Mouse (Mus musculus) embryo, embryonic 10.5 days (tissue): ENCODE measurements around the gene Ralgps1.

Source experiments
- DNase-seq: peaks from one replicate; pipeline ENCODE4 v3.0.0-alpha.2; 2015; ENCODE audit warnings: low spot score

Ralgps1 gene

DNA sequence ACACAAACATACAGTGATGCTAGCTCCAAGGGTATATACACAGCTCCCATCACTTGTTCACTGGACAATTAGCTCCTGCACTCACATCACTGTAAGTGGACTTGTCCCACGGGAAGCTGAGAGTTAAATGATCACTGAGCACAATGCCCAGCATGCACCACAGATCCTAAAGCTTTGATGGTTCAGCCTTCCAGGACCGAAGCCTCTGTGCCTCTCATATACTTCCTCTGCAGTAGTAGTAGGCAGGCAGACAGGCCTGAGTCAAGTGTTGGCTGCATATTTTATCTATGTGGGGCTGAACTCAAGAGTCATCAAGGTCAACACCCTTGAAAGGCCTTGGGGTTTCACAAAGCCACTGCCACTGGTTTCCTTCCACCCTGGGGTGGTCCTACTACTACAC, 49.6 kb downstream of the Ralgps1 start:
- no peak for DNase-seq

DNA sequence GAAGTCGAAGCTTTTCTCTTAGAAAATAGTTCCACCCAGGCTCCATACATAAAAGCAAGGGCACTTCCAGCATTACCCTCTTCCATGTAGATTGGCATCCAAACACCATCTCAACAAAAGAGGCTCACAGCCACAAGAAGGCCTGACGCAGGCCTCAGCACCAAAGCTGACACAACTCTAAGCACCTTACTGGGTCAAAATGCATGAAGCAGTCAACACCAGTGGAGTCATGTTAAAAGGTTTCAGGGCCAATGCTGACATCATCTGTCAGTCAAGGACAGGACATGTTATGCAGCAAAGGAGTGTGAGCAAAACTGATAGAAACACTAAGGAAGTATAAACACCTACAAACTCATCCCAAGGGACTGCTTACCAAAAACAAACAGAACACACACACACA, 50.3 kb downstream of the Ralgps1 start:
- no peak for DNase-seq

DNA sequence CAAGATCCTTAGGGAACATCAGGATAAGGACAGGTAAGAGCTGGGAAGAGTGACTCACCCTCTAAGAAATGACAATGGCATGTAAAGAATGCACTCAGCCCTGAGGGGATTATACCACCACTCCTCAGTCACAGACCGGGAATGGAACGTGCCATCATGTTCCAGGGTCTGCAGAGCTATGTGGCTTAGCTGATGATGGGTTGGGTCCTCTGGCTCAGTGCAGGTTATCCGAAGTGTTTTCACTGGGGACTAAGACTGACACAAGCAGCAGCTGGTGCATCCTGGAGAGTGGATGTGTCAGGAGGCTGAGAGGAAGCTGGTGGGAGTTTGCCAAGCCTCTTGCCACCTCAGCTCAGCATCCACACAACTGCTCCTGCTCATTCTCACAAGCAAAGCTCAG, 50.7 kb downstream of the Ralgps1 start:
- no peak for DNase-seq

DNA sequence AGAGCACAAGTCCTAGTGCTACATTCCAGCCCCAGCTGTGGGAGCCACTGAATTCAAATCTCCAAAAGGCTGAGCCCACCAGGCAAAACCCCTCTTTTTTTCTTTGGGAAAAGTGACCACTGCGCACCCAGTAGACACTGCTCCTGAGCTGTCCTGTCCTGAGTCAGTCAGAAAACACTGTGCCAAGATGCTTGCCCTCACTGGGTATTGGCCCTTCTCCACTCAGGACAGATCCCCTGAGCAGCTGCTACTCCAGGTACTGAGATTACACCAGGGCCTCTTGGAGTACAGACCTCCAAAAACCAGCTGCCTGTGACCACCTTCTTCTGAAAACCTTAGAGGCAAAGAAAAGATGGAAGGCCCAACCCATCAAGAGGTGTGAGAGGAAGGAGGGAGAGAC, 51.4 kb downstream of the Ralgps1 start:
- DNase-seq: no peak

DNA sequence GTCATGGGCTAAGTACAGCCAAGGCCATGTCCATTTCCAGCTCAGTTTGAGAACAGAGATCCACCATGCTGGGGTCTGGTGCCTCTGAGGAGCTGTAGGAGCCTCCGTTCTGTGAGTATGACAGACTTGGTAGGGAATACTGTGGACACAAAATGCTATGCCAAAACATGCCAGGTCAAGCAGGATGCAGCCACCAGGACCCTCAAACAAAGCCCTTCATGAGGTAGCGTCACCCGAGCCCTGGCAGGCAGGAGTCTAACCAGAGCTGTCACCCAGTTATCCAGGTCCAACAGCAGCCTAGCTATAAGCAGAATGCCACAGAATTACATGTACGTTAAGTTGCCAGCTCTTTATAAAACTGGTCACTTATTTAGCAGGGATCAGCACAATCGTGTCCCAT, 51.8 kb downstream of the Ralgps1 start:
- no peak for DNase-seq

DNA sequence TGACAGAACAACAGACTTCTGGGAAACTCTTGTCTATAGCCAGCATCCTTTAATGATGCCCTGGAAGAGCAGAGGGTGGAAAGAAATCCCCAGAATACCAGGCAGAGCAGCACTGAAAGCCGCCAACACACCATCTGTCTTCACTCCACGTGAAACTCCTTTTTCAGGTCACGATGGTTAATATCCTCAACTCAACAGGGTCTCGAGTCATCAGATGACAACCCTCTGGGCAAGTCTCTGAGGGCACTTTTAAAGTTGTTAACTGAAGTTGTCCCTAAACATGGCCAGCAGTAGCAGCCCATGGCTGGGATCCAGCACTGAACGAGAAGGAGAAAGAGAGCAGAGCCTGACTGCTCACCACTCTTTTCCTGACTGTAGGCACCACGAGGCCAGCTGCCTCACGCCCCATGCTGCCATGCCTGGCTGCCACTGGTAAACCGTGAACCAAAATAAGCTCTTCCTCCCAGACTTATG, 52.8 kb downstream of the Ralgps1 start:
- DNase-seq: no peak

DNA sequence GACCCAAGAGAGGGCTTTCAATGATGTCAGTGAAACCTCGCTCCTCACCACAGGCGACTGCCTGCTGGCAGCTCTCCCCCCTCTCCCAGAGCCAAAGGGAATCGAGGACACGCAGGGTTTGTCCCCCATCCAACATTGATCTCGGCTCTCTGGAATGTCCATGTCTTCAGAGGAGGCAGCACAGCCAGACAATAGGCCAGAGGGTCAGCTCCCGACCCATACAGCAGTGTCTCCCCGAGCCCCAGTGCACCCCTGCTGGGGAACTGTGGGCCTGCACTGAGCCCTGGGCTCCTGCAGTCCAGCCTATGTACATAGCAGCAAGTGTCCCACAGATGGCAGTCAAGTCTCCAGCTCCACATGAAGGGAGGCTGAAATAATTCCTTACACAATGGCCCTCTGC, 54.8 kb downstream of the Ralgps1 start:
- DNase-seq: peak; percentile 86

DNA sequence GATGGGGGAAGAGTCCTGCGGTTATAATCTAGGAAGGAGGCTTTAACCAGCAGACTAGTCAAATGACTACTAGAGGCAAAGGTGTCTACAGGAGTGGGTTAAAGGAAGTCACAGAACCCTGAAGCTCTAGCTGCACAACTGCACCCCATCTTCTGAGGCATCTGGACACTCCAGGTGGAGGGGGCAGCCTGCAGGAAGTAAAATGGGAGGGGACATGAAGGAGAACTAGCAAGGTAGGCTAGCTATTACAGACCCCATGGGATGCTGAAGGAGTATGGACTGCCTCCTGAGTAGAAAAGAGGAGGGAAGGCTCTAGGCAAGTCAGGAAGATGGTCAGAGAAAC, 55.3 kb downstream of the Ralgps1 start:
- DNase-seq: no peak

DNA sequence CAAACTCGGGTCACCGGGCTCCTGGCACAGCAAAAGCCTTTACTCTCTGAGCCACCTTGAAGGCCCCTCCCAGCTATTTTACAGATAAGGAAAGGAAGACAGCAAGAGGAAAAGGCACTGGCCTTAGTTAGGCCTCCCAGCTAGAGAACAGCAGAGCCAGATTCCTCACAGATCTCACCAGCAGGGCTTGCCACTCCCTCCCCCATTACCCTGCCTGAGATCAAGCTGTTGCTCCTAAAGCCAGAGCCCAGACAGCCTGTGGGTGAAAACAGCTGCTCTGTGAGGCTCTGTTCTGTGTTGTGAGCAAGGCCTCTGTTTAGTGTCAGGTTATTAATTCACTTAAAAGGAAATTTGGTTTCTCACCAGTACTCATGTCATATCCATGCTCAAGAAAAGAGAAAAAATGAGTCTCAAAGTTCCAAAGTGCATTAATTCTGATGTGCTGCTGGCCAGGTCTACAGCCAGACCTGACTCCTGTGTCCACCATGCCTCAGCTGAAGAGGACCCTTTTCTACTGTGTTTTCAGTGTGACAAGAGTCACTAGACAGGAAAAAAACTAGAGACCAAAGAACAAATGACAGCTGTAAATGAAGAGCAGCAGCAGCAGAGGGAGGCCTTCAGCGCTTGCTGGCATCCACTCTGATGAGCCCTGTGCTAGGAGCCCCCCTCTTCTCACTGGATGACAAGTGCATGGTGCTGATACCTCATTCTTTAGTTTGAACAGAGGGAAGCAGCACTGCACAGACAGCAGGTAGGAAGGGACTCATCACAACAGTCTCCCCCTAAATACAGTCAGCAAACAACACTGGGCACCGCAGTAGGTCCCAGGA, 55.8 kb downstream of the Ralgps1 start:
- DNase-seq: no peak

DNA sequence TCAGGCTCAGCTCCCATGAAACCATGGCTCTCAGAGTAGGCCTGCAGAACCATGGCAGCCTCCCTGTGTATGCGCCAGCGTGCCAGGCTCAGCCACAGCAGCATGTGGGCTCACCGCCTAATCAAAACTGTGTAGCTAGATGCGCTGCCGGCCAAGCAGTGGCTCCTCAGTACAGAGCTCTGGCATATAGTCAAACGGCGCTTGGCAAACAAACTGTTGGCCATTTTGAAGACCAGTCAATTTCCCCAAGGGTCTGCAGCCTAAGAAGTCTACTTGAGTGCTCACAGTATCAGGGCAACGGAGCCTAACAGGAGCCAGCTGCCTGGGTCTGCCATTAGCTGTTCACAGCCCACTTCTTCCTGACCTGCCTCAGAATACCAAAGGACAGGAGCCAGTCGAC, 61.9 kb downstream of the Ralgps1 start:
- no peak for DNase-seq

DNA sequence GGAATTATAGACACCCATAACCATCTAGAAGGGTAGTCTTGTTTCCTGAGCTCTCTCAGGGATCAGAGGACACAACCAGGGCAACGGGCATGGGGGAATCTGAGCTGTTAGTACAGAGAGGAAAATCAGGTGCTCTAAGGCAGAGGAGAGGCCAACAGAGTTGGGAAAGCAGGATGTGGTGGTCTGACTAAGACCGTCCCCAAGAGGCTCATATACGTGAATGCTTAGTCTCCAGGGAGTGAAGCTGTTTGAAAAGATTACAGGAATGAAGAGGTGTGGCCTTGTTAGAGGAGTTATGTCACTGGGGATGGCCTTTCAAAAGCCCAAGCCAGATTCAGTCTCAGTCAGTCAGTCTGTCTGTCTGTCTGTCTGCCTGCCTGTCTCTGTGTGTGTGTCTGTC, 64.7 kb downstream of the Ralgps1 start:
- no peak for DNase-seq

DNA sequence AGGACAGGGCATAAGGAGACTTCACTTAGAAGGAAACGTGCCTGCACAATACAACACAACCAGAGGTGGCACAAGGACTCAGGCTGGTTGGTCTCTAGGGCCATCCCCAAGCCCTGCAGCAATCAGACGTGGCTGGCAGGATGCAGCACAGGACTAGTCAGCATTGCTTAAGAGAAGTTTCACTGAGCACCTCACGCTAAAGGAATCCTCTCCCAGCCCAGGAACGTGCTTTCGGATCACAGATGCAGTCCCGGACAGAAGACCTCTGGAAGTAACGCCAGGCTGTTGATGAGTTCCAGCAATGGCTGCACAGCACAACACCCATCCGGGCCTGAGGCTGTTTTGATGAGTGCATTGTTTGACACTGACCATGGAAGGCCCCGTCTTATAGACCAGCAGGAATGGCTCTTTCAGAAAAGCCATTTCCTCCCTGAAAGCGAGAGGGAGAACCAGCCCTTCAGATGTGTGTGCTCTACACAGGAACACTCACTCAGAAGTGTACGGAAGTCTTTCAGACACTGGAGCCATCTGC, 67.8 kb downstream of the Ralgps1 start:
- no peak for DNase-seq

DNA sequence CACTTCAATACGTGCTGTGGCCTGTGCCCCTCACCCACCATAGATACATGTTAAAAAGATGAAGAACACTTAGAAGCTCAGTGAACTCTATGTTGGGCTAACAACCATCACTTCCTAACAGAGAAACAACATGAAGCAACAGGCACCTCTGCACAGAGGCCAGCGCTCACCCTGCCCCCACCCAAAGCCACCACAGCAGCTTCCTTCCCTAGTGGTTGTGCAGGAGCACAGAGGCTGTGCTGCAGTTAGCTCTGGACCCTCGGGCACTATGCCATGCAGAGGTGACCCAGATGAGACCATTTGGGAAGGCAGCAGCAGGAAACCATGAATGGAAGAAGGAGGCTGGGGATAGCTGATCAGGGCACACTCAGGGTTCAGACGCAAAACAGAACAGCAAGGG, 68.5 kb downstream of the Ralgps1 start:
- DNase-seq: no peak

DNA sequence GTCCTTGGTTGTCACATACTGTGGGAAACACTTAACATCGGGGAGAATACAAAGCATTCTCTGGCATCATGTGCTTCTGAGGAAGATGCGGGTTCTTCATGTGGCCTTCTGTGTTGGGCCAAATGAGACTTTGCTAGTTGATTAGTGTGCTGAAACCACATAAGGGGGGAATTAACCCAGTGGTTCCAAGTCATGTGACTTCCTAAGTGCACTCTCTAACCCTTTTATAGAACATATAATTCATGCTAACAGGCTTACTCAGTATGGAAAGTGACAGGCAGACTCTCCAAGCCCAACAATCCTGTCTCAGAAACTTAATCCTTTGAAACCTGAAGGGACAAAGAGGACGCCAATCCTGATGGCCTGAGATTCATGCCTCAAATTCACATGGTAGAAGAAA, 68.9 kb downstream of the Ralgps1 start:
- no peak for DNase-seq

DNA sequence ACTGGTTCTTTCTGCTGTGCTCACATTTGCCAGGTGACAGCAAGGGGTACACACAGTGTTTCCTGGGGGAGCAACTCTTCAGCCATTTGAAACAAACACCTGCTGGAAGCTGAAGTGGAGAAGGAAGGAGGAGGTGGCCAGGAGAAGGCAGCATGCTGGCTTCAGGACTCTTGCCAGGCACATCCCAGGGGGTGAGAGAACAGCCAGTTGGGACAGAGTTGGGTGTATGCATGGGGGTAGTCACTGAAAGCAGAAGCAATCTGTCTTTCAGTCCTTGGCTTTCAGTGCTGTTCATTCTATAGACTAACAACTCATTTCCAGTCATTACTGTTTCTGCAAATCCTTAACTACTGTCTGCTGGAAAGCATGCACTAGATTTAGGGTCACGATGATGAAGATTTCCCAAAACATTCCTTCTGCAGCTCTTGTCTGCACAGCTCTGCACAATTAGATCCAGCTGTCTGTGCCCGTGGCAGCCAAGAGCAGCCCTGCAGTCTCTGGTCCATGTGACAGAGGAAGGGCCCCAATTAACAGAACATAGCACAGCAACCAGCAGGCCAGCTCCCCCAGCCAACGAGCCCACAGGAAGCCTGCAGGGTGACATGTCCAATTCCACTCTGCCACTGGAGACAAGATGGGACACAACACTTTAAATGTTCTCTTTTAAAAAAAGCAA, 70.8 kb downstream of the Ralgps1 start:
- DNase-seq: no peak

DNA sequence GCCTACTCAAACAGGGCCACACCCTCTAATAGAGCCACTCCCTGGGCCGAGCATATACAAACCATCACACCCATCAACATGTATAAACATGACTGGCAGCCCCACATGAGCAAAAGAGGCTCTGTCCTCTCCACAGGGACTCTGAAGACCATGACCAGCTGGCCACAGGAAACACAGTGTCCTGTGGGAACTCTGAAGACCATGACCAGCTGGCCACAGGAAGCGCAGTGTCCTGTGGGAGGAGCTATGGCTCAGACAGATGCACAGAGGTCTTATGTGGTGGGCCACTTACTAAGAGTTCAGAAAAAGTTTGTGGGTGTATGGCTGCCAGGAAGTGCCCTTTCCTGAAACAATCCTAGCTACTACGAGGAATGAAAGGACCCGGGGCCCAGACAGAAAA, 72.4 kb downstream of the Ralgps1 start:
- no peak for DNase-seq

DNA sequence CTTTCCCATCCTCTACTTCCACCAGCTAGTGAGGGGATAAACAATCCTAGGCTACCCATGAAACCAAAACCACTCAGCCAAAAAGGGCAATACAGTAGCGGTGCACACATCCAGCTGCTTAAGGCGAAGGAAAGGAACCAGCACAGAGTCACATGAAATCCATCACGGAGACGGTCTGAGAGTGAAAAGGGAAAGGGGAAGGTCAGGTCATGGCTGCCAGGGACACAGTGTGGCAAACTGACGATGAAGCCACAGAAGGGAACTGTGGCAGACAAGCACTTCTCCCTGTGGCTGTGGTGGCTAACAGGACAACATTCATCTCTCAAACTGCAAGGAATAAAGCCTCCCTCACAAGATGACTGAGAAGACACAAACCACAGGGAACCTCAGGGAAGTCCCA, 76.2 kb downstream of the Ralgps1 start:
- no peak for DNase-seq

DNA sequence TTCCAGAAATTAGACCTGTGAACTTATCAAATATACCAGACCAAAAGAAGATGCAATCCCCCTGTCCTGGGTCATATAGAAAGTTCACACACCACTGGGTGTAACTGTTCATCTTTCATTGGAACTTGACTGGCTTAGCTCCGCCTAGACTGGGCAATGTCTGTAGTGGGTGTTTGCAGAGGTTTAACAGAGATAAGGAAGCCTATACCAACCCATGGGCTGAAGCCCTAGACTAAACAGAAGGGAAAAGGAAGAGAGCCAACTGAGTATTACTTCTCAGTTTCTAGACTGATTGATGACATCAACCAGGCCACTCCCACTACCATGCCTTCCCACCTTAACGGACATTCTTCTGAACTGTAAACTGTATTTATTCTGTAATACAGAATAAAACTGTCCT, 79.2 kb downstream of the Ralgps1 start:
- DNase-seq: no peak

DNA sequence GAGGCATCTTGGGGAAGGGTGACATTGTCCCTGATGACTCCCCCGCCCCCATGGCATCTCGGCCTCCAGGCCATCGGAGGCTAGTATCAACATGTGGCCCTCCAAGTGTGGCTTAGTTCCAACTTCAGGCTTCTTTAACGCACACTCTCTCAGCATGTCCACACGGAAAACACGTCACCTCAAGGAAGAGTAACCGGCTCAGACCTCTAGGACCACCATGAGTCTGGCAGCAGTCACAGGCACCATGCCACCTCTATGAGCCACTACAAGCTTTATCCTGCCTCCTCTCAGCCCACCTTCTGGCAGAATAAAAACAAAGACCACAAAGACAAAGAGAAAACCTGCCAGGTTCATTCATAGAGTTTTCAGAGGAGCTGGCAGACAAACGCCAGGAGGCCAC, 80.8 kb downstream of the Ralgps1 start:
- no peak for DNase-seq

DNA sequence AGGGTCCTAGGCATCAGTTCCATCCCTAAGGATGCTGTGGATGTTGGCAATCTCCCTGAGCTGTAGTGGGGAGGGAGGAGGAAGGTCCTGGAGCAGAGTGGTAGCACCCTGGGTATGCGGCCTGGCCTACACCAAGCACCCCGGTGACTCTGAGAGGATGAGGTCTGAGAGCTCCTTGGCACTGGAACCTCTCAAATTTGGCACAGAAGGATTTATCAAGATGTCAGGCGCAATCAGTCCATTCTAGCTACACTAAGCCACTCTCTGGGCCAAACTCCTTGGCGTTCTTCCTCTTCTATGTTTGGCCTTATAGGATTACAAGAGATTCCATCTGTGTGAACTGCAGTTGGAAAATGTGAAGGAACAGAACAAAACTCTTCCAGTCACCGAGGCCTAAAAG, 82.4 kb downstream of the Ralgps1 start:
- no peak for DNase-seq

DNA sequence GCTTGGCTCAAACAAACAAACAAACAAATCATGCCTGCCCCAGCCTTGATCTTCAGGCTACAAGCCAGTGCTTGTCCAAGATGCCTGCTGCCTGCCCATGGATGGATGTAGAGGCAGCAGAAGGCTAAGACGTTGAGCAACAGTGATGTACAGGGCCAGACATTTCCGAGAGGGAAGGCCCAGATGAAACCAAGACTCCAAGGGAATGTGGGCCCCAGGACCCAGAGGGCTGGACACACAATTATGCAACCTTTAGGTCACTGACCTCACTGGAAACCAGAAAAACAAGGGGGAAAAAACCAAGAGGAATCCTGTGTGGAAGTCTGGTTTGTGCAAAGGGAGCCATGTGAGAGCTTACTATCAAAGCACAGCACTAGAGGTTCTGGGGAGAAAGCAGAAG, 87.6 kb downstream of the Ralgps1 start:
- DNase-seq: no peak

DNA sequence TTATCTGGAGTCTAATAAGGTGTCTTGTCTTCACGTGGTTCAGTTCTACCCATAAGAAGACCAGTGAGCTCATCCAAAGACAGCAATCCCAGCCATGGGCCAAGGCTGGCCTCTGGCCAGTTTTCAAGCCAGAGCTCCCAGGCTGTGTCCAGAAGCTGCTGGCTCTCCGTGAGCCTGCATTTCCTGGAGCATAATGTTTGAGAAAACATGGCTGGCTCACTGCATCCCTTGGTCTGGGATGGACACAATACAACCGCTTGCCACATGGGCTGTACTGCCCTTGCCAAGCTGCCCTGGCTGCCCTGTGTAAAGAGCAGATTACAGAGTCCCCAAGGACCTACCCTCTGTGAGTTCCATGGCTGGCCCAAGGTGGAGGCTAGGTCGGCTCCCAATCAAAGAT, 88.4 kb downstream of the Ralgps1 start:
- no peak for DNase-seq

DNA sequence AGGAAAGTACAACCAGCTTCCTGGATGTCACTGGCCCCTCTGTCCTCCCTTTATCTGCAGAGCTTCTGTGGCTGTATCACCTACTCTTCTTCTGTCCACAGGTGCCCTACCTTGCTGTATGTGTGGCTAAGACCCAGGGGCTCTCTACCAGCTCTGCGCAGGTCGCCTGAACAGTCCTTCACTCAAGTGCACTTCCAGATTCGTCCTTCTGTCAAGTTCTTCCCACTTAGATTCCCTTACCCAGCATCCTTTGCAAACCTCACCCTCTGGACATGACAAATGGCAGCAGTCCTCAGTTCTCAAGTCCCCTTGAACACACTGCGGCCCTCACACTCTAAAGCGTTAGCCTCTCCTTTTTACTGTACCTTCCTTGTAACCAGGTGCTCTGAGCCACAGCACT, 89.5 kb downstream of the Ralgps1 start:
- no peak for DNase-seq

DNA sequence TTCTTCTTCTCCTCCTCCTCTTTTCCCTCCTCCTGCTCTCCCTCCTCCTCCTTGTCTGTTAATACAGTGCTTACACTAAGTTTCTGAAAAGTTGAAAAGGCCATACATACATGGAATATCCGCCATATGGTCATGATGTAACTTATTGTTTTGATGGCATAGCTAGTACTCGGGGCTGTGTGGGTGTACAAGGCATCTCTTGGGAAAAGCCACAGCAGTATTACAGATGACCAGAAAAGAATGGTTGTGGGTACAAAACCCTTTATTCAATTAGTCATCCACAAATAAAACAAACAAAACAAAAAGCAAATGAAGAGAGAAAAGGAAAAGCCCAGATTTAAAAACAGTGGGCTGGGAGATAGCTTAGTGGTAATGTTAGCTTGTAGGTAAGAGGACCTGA, 90.8 kb downstream of the Ralgps1 start:
- no peak for DNase-seq
